Mouse (Mus musculus): Measurements from ENCODE around the gene Slc45a1.

DNA sequence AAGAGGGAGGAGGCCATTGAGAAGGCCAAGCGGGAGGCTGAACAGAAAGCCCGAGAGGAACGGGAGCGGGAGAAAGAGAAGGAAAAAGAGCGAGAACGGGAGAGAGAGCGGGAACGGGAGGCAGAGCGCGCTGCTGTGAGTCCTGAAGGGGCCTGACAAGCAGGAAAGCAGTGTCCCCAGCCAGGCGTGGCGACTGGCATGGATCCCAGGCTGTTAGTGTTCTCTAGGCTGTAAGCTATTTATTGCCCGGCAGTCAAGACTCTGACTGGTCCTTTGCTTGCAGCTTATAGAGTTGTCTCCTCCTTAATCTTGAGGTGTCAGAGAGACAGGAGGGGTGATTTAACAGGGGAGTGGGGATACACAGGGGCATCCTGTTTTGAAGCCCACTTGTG is 35.9 kb downstream of the Slc45a1 start:
- no peak for TF ChIP-seq CTCF (IDR thresholded peaks at IDR 0.05; ENCODE audit: low read depth)
- TF ChIP-seq EP300 (IDR thresholded peaks at IDR 0.05; ENCODE audit: low read depth) = no peak
